8 mouse cellular contexts compared by ENCODE assay signal in the genomic region with DNA sequence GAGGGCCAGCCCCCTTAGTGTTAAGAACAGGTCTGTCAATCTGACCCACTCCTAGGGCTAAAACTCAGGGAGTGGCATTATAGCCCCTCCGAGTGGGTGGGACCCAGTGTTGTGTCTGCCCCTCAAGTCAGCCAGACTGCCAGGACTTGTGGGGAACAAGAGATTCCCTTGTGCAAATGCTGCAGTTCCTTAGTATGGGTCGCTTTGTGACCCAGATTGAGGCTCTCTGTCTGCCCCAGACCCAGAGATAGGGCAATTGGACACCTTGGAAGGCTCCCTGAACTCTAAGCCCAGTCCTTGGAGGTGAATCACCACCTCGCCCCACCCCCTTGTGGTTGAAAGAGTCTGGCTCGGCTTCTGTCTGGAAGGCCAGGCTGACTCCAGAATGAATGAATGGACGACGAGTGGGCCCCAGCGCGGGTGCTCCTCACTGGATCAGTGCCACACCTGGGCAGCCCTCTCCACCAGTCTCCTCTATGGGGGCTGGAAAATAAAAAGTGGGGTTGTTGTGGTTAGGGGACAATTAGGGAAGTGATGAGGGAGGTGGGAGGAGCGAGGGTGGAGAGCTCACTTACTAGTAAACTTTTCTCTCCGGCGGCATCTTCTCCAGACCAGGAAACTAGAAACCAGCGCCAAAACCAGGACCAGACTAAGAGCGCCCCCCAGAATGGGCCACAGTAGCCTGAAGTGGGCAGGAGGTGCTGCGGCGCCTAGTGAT. TPM values are rescaled to one million over a fixed set of nuclear protein-coding genes. Genes with fewer than 3 reads are reported as not detected.
DNase-seq lines count a peak whose midpoint lies in the region; ATAC-seq lines count a peak whose summit lies in the region.

No protein-coding gene starts in this region.

- peak overlapping the region; percentile 65 for H3K4me3 ChIP-seq in forebrain, embryonic 10.5 days
- H3K4me3 ChIP-seq in limb, embryonic 11.5 days (ENCODE audit: low read depth, low read length): peak overlapping the region; percentile 39; the same call in 1 of the 2 replicates
- no peak overlapping the region for H3K4me3 ChIP-seq in midbrain, embryonic 11.5 days (ENCODE audit: low read depth, low read length)

- peak overlapping the region; percentile 67 for H3K27ac ChIP-seq in forebrain, embryonic 10.5 days
- no peak overlapping the region for H3K27ac ChIP-seq in limb, embryonic 11.5 days (replicated peaks; ENCODE audit: low read depth, low read length)
- no peak overlapping the region for H3K27ac ChIP-seq in midbrain, embryonic 11.5 days (ENCODE audit: low read depth, low read length)

- H3K9me3 ChIP-seq in forebrain, embryonic 10.5 days: no peaks in the 10 kb centered on the region
- H3K9me3 ChIP-seq in limb, embryonic 11.5 days (ENCODE audit: control insufficient read depth, low read length): no peaks in the 10 kb centered on the region
- no peaks in the 10 kb centered on the region for H3K9me3 ChIP-seq in midbrain, embryonic 11.5 days (ENCODE audit: control insufficient read depth, low read length)

- peaks cover 66% of the 10 kb centered on the region for H3K27me3 ChIP-seq in forebrain, embryonic 10.5 days (ENCODE audit: poor library complexity, severe bottlenecking)
- peaks cover 39% of the 10 kb centered on the region for H3K27me3 ChIP-seq in limb, embryonic 11.5 days (ENCODE audit: control insufficient read depth, insufficient read depth, low read length)
- H3K27me3 ChIP-seq in midbrain, embryonic 11.5 days (ENCODE audit: control insufficient read depth, insufficient read depth, low read length): peaks cover 46% of the 10 kb centered on the region

- peaks cover 62% of the 10 kb centered on the region for H3K4me1 ChIP-seq in forebrain, embryonic 10.5 days
- H3K4me1 ChIP-seq in limb, embryonic 11.5 days (ENCODE audit: control insufficient read depth, insufficient read depth, low read length): peaks cover 29% of the 10 kb centered on the region
- H3K4me1 ChIP-seq in midbrain, embryonic 11.5 days (ENCODE audit: control insufficient read depth, insufficient read depth, low read length): peaks cover 24% of the 10 kb centered on the region

- H3K4me2 ChIP-seq in limb, embryonic 11.5 days (ENCODE audit: low read depth, severe bottlenecking): peak overlapping the region; percentile 70
- peak overlapping the region; percentile 94; the same call in 1 of the 2 replicates for H3K4me2 ChIP-seq in midbrain, embryonic 11.5 days

- H3K9ac ChIP-seq in limb, embryonic 11.5 days (ENCODE audit: low read length): no peak overlapping the region
- H3K9ac ChIP-seq in midbrain, embryonic 11.5 days (ENCODE audit: low read length): no peak overlapping the region

- intact Hi-C loops in heart, postnatal 25 days (cut with DNase I): no loop called here

- H3K36me3 ChIP-seq in forebrain, embryonic 10.5 days (replicated peaks): peaks cover 1% of the 10 kb centered on the region
- no peaks in the 10 kb centered on the region for H3K36me3 ChIP-seq in limb, embryonic 11.5 days (ENCODE audit: control insufficient read depth, insufficient read depth, low read length)
- H3K36me3 ChIP-seq in midbrain, embryonic 11.5 days (ENCODE audit: control insufficient read depth, insufficient read depth, low read length): no peaks in the 10 kb centered on the region

- DNase-seq in layer of hippocampus, postnatal 10 days (ENCODE audit: low spot score in 2 of 2): peak; percentile 35 to 43
- DNase-seq in layer of hippocampus, adult 8-10 months (ENCODE audit: low spot score in 2 of 2): no peak
- peak; percentile 93 for DNase-seq in adrenal gland, adult 2 months
- DNase-seq in forebrain, embryonic 10.5 days (ENCODE audit: extremely low spot score, low spot score): no peak
- DNase-seq in heart, postnatal 25 days (ENCODE audit: low spot score): peak; percentile 45
- peak; percentile 55 for DNase-seq in limb, embryonic 11.5 days (ENCODE audit: low spot score)
- peak; percentile 88 for DNase-seq in midbrain, embryonic 11.5 days (ENCODE audit: low spot score, missing footprints)
- DNase-seq in right cerebral cortex, postnatal 4 days: no peak

- no peak for ATAC-seq in limb, embryonic 11.5 days (ENCODE audit: insufficient number of reproducible peaks, low FRiP score, low TSS enrichment, low read depth)
- ATAC-seq in midbrain, embryonic 11.5 days (ENCODE audit: low FRiP score): no peak

- 9% methylated on average over 15 of the region's 15 CpGs for WGBS in forebrain, embryonic 10.5 days
- WGBS in limb, embryonic 11.5 days: 10% methylated on average over 15 of the region's 15 CpGs
- 11% methylated on average over 15 of the region's 15 CpGs for WGBS in midbrain, embryonic 11.5 days

RNA-seq across cellular contexts. Expression of a gene that starts 1.5 kb away (rescaled TPM):
- 1 to 10 TPM; 6.8 to 7.2 TPM for total RNA-seq in layer of hippocampus, postnatal 10 days (2021)
- total RNA-seq in layer of hippocampus, adult 8-10 months (2022): 1 to 10 TPM; 6.4 to 9.8 (median 7.4) TPM
- 100 to 1,000 TPM; 147 to 270 TPM for total RNA-seq in adrenal gland, adult 2 months (2021)
- polyA plus RNA-seq in adrenal gland, adult 2 months (2012; rRNA removed): 83.4 and 96.8 TPM in 2 replicates
- 3.9 and 4.6 TPM in 2 replicates for polyA plus RNA-seq in forebrain, embryonic 10.5 days (2016; fragmentation: Nextera tagmentation; extraction: Ambion mirVana)
- total RNA-seq in heart, postnatal 25 days (2021): 100 to 1,000 TPM in 1 of 2 experiments, 10 to 100 TPM in 1; 79.9 to 111 TPM
- polyA plus RNA-seq in limb, embryonic 11.5 days (2014; fragmentation: Nextera tagmentation; extraction: Ambion mirVana): 4.3 and 5.0 TPM in 2 replicates
- 2.0 and 2.2 TPM in 2 replicates for polyA plus RNA-seq in midbrain, embryonic 11.5 days (2014; fragmentation: Nextera tagmentation; extraction: Ambion mirVana)

RNA-seq across cellular contexts. Expression of a gene that starts 2.0 kb away (rescaled TPM):
- 10 to 100 TPM; 11.4 to 12.9 TPM for total RNA-seq in layer of hippocampus, postnatal 10 days (2021)
- total RNA-seq in layer of hippocampus, adult 8-10 months (2022): 1 to 10 TPM; 7.0 to 8.6 (median 7.4) TPM
- total RNA-seq in adrenal gland, adult 2 months (2021): 10 to 100 TPM; 19.5 to 36.7 TPM
- polyA plus RNA-seq in adrenal gland, adult 2 months (2012; rRNA removed): 28.1 and 30.6 TPM in 2 replicates
- polyA plus RNA-seq in forebrain, embryonic 10.5 days (2016; fragmentation: Nextera tagmentation; extraction: Ambion mirVana): 77.8 and 78.8 TPM in 2 replicates
- 10 to 100 TPM; 12.2 to 12.3 TPM for total RNA-seq in heart, postnatal 25 days (2021)
- 54.8 and 58.1 TPM in 2 replicates for polyA plus RNA-seq in limb, embryonic 11.5 days (2014; fragmentation: Nextera tagmentation; extraction: Ambion mirVana)
- 55.1 and 57.0 TPM in 2 replicates for polyA plus RNA-seq in midbrain, embryonic 11.5 days (2014; fragmentation: Nextera tagmentation; extraction: Ambion mirVana)

RNA-seq across cellular contexts. Expression of a gene that starts 2.3 kb away (rescaled TPM):
- 100 to 1,000 TPM; 137 to 148 TPM for total RNA-seq in layer of hippocampus, postnatal 10 days (2021)
- total RNA-seq in layer of hippocampus, adult 8-10 months (2022): 100 to 1,000 TPM; 104 to 122 (median 108) TPM
- 100 to 1,000 TPM; 170 to 228 TPM for total RNA-seq in adrenal gland, adult 2 months (2021)
- 747 and 838 TPM in 2 replicates for polyA plus RNA-seq in adrenal gland, adult 2 months (2012; rRNA removed)
- 28.0 and 29.0 TPM in 2 replicates for polyA plus RNA-seq in forebrain, embryonic 10.5 days (2016; fragmentation: Nextera tagmentation; extraction: Ambion mirVana)
- 100 to 1,000 TPM; 193 to 207 TPM for total RNA-seq in heart, postnatal 25 days (2021)
- polyA plus RNA-seq in limb, embryonic 11.5 days (2014; fragmentation: Nextera tagmentation; extraction: Ambion mirVana): 45.5 and 53.0 TPM in 2 replicates
- polyA plus RNA-seq in midbrain, embryonic 11.5 days (2014; fragmentation: Nextera tagmentation; extraction: Ambion mirVana): 37.4 and 40.6 TPM in 2 replicates

RNA-seq across cellular contexts. Expression of a gene that starts 3.3 kb away (rescaled TPM):
- under 1 TPM; 0.22 to 0.25 TPM for total RNA-seq in layer of hippocampus, postnatal 10 days (2021)
- total RNA-seq in layer of hippocampus, adult 8-10 months (2022): not detected
- not detected for total RNA-seq in adrenal gland, adult 2 months (2021)
- polyA plus RNA-seq in adrenal gland, adult 2 months (2012; rRNA removed): not detected in 2 replicates
- polyA plus RNA-seq in forebrain, embryonic 10.5 days (2016; fragmentation: Nextera tagmentation; extraction: Ambion mirVana): 28.5 and 32.8 TPM in 2 replicates
- total RNA-seq in heart, postnatal 25 days (2021): not detected
- polyA plus RNA-seq in limb, embryonic 11.5 days (2014; fragmentation: Nextera tagmentation; extraction: Ambion mirVana): 21.3 and 23.3 TPM in 2 replicates
- polyA plus RNA-seq in midbrain, embryonic 11.5 days (2014; fragmentation: Nextera tagmentation; extraction: Ambion mirVana): 2.3 and 2.5 TPM in 2 replicates

RNA-seq across cellular contexts. Expression of a gene that starts 8.1 kb away (rescaled TPM):
- total RNA-seq in layer of hippocampus, postnatal 10 days (2021): under 1 TPM in 1 of 2 experiments, not detected in 1; 0.57 TPM
- under 1 TPM in 1 of 4 experiments, not detected in 3; 0.68 TPM for total RNA-seq in layer of hippocampus, adult 8-10 months (2022)
- total RNA-seq in adrenal gland, adult 2 months (2021): under 1 TPM in 1 of 2 experiments, not detected in 1; 0.21 TPM
- 0.09 and 0.13 TPM in 2 replicates for polyA plus RNA-seq in adrenal gland, adult 2 months (2012; rRNA removed)
- polyA plus RNA-seq in forebrain, embryonic 10.5 days (2016; fragmentation: Nextera tagmentation; extraction: Ambion mirVana): 7.4 and 10.1 TPM in 2 replicates
- not detected for total RNA-seq in heart, postnatal 25 days (2021)
- polyA plus RNA-seq in limb, embryonic 11.5 days (2014; fragmentation: Nextera tagmentation; extraction: Ambion mirVana): 7.4 and 7.6 TPM in 2 replicates
- polyA plus RNA-seq in midbrain, embryonic 11.5 days (2014; fragmentation: Nextera tagmentation; extraction: Ambion mirVana): 0.58 and 0.82 TPM in 2 replicates

Comparison
In these comparisons a context has a peak if more than half of its experiments do, and no peak if none do; other contexts are left out.
1. DNase-seq: peak in layer of hippocampus, postnatal 10 days (2 of 2), adrenal gland, adult 2 months (single experiment), heart, postnatal 25 days (single experiment), limb, embryonic 11.5 days (single experiment) and midbrain, embryonic 11.5 days (single experiment); none in layer of hippocampus, adult 8-10 months (0 of 2), forebrain, embryonic 10.5 days (single experiment) and right cerebral cortex, postnatal 4 days (single experiment).
2. RNA of a gene that starts 1.5 kb away (total RNA-seq): 147 to 270 TPM in adrenal gland, adult 2 months and 79.9 to 111 TPM in heart, postnatal 25 days; 6.4 to 9.8 TPM in layer of hippocampus, adult 8-10 months and 6.8 to 7.2 TPM in layer of hippocampus, postnatal 10 days; every median in the first group is over 4 times any median in the second.